Mouse (Mus musculus): ENCODE results near the gene Gm49325.
"Not testable (repeated sequence)": the region's sequence is repeated elsewhere in the genome, so short reads cannot be mapped to it uniquely, and the experiment has no call there.

Gm49325 gene

DNA sequence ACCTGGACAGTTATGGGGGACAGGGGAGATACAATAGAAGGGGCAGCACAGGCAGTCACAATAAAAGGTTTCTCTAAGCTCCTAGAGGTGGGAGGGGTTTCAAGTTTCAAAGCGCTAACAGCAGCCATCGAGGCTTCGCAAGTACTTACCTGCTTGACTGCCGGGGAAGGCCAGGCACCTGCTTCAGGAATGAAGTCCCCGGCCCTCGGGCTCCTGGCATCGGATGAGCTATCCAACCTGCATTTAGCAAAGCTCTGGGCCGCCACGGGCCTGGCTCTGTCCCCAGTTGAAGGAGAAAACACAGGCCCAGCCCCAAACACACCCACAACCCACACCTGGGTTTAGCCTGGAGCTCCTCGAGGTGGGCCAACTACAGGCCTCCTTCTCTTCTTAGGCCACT lies 81.0 kb downstream of the Gm49325 start:
- DNase-seq, result no peak

DNA sequence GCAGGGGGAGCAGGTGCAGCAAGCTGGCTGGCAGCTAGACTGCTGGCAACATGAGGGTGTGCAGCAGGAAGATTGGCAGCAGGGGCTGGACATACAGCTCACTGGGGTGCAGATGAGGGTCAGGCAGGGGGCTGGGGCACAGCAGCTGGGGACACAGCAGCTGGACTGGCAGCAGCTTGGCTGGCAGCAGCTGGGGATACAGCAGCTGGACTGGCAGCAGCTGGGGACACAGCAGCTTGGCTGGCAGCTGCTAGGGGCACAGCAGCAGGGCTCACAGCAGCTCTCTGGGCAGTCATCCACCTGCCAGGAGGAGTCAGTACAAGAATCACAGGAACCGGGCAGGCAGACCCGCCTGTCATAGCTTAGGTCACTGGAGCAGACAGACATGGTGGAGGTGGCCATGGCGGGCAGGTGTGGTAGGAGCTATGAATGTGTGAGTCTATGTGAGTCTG lies 84.4 kb downstream of the Gm49325 start, which contains the start of gene Gm19402:
Gene Gm19402 (minus strand): TSS at position 402 of the 452 bp plus-strand sequence.
- DNase-seq, result not testable (repeated sequence)
